Mouse (Mus musculus): Measurements from ENCODE around the gene Tecta. TPM values are rescaled to one million over a fixed set of nuclear protein-coding genes. Genes with fewer than 3 reads are reported as not detected.
A peak's percentile ranks its signal among the peaks of the same experiment; 100 is the strongest.

Tecta gene
- polyA plus RNA-seq, 1 experiment from 2014 or later = 0.42 TPM

GRCm38 (mm10) chr9:42417352-42417952, 17.7 kb upstream of the Tecta start:
- Histone ChIP-seq H3K9ac (replicated peaks) (no peak overlapping the region), H3K4me3 (replicated peaks) (no peak overlapping the region), H3K4me2 (no peak overlapping the region), H3K27me3 (replicated peaks) (no peaks in the 10 kb centered on the region), H3K4me1 (peaks cover 6% of the 10 kb centered on the region), H3K36me3 (peaks cover 31% of the 10 kb centered on the region), H3K27ac (replicated peaks) (no peak overlapping the region), H3K9me3 (replicated peaks) (no peaks in the 10 kb centered on the region)
- ATAC-seq (ENCODE audit: low FRiP score) = no peak
- 83% methylated on average over 12 of the region's 12 CpGs for WGBS

- Histone ChIP-seq H3K4me1 (peaks cover 6% of the 10 kb centered on the region), H3K9me3 (replicated peaks) (no peaks in the 10 kb centered on the region), H3K4me2 (no peak overlapping the region), H3K4me3 (replicated peaks) (no peak overlapping the region), H3K9ac (replicated peaks) (no peak overlapping the region), H3K27ac (replicated peaks) (no peak overlapping the region), H3K27me3 (replicated peaks) (no peaks in the 10 kb centered on the region), H3K36me3 (0 out of 2 replicates have a peak, but pooled peaks cover 17% of the 10 kb centered on the region)
- ATAC-seq (ENCODE audit: low FRiP score) = peak; percentile 66; the same call in 1 of the 2 replicates
- 33% methylated on average over 1 of the region's 1 CpGs for WGBS
Measured at GRCm38 (mm10) chr9:42415184-42415583, 15.5 kb upstream of the Tecta start.

- no peak for ATAC-seq (ENCODE audit: low FRiP score)
- no peaks in the 10 kb centered on the region for H3K9me3 ChIP-seq (replicated peaks)
- WGBS = 52% methylated on average over 12 of the region's 12 CpGs
- no peak overlapping the region for H3K4me3 ChIP-seq (replicated peaks)
- H3K27me3 ChIP-seq (replicated peaks) = no peaks in the 10 kb centered on the region
- H3K36me3 ChIP-seq = 0 out of 2 replicates have a peak, but pooled peaks cover 16% of the 10 kb centered on the region
- H3K27ac ChIP-seq (replicated peaks) = no peak overlapping the region
- H3K4me2 ChIP-seq = no peak overlapping the region
- no peak overlapping the region for H3K9ac ChIP-seq (replicated peaks)
- H3K4me1 ChIP-seq = peaks cover 6% of the 10 kb centered on the region
Measured at GRCm38 (mm10) chr9:42413345-42413744, 13.6 kb upstream of the Tecta start.

- Histone ChIP-seq H3K4me3 (replicated peaks) (no peak overlapping the region), H3K27me3 (replicated peaks) (no peaks in the 10 kb centered on the region), H3K4me1 (peaks cover 6% of the 10 kb centered on the region), H3K36me3 (0 out of 2 replicates have a peak, but pooled peaks cover 7% of the 10 kb centered on the region), H3K4me2 (no peak overlapping the region), H3K27ac (replicated peaks) (no peak overlapping the region), H3K9ac (replicated peaks) (no peak overlapping the region), H3K9me3 (replicated peaks) (no peaks in the 10 kb centered on the region)
- ATAC-seq (ENCODE audit: low FRiP score) = no peak
- 84% methylated on average over 6 of the region's 6 CpGs for WGBS
Measured at GRCm38 (mm10) chr9:42411296-42411695, 11.6 kb upstream of the Tecta start.

GRCm38 (mm10) chr9:42405736-42406135, 6.0 kb upstream of the Tecta start:
- ATAC-seq (ENCODE audit: low FRiP score) = no peak
- H3K4me3 ChIP-seq (replicated peaks) = no peak overlapping the region
- H3K36me3 ChIP-seq = no peaks in the 10 kb centered on the region
- WGBS = 90% methylated on average over 4 of the region's 4 CpGs
- no peaks in the 10 kb centered on the region for H3K27me3 ChIP-seq (replicated peaks)
- H3K9ac ChIP-seq (replicated peaks) = no peak overlapping the region
- no peak overlapping the region for H3K4me2 ChIP-seq
- H3K4me1 ChIP-seq = no peaks in the 10 kb centered on the region
- H3K27ac ChIP-seq (replicated peaks) = no peak overlapping the region
- H3K9me3 ChIP-seq (replicated peaks) = no peaks in the 10 kb centered on the region

- H3K4me3 ChIP-seq (replicated peaks) = no peak overlapping the region
- H3K36me3 ChIP-seq = no peaks in the 10 kb centered on the region
- no peak for ATAC-seq (ENCODE audit: low FRiP score)
- no peak overlapping the region for H3K27ac ChIP-seq (replicated peaks)
- no peak overlapping the region for H3K9ac ChIP-seq (replicated peaks)
- H3K9me3 ChIP-seq (replicated peaks) = no peaks in the 10 kb centered on the region
- no peak overlapping the region for H3K4me2 ChIP-seq
- no peaks in the 10 kb centered on the region for H3K27me3 ChIP-seq (replicated peaks)
- 51% methylated on average over 6 of the region's 6 CpGs for WGBS
- H3K4me1 ChIP-seq = 0 out of 2 replicates have a peak, but pooled peaks cover 8% of the 10 kb centered on the region
Measured at GRCm38 (mm10) chr9:42401486-42401885, 1.8 kb upstream of the Tecta start.

- Histone ChIP-seq H3K27me3 (replicated peaks) (no peaks in the 10 kb centered on the region), H3K4me2 (no peak overlapping the region), H3K36me3 (no peaks in the 10 kb centered on the region), H3K9ac (replicated peaks) (no peak overlapping the region), H3K4me3 (replicated peaks) (no peak overlapping the region), H3K4me1 (peaks cover 16% of the 10 kb centered on the region), H3K27ac (replicated peaks) (no peak overlapping the region), H3K9me3 (replicated peaks) (no peaks in the 10 kb centered on the region)
- no peak for ATAC-seq (ENCODE audit: low FRiP score)
- 92% methylated on average over 2 of the region's 2 CpGs for WGBS
Measured at GRCm38 (mm10) chr9:42396141-42396540, 3.6 kb downstream of the Tecta start.

GRCm38 (mm10) chr9:42394903-42395302, 4.8 kb downstream of the Tecta start:
- Histone ChIP-seq H3K27me3 (replicated peaks) (no peaks in the 10 kb centered on the region), H3K9me3 (replicated peaks) (no peaks in the 10 kb centered on the region), H3K27ac (replicated peaks) (no peak overlapping the region), H3K4me1 (peaks cover 26% of the 10 kb centered on the region), H3K9ac (replicated peaks) (no peak overlapping the region), H3K4me3 (replicated peaks) (no peak overlapping the region), H3K4me2 (no peak overlapping the region), H3K36me3 (no peaks in the 10 kb centered on the region)
- WGBS = 62% methylated on average over 6 of the region's 6 CpGs
- ATAC-seq (ENCODE audit: low FRiP score) = no peak

- Histone ChIP-seq H3K27me3 (replicated peaks) (no peaks in the 10 kb centered on the region), H3K4me3 (replicated peaks) (no peak overlapping the region), H3K27ac (replicated peaks) (no peak overlapping the region), H3K9ac (replicated peaks) (no peak overlapping the region), H3K4me2 (no peak overlapping the region), H3K4me1 (peaks cover 25% of the 10 kb centered on the region), H3K36me3 (no peaks in the 10 kb centered on the region), H3K9me3 (replicated peaks) (no peaks in the 10 kb centered on the region)
- WGBS = 66% methylated on average over 8 of the region's 8 CpGs
- ATAC-seq (ENCODE audit: low FRiP score) = no peak
Measured at GRCm38 (mm10) chr9:42394321-42394720, 5.4 kb downstream of the Tecta start.

- Histone ChIP-seq H3K27me3 (replicated peaks) (no peaks in the 10 kb centered on the region), H3K4me1 (peaks cover 18% of the 10 kb centered on the region), H3K4me3 (replicated peaks) (no peak overlapping the region), H3K27ac (replicated peaks) (no peak overlapping the region), H3K9ac (replicated peaks) (no peak overlapping the region), H3K36me3 (no peaks in the 10 kb centered on the region), H3K9me3 (replicated peaks) (no peaks in the 10 kb centered on the region), H3K4me2 (no peak overlapping the region)
- WGBS = 68% methylated on average over 6 of the region's 6 CpGs
- ATAC-seq (ENCODE audit: low FRiP score) = no peak
Measured at GRCm38 (mm10) chr9:42392927-42393326, 6.8 kb downstream of the Tecta start.

GRCm38 (mm10) chr9:42388490-42388889, 11.2 kb downstream of the Tecta start:
- ATAC-seq (ENCODE audit: low FRiP score) = no peak

GRCm38 (mm10) chr9:42387038-42387437, 12.7 kb downstream of the Tecta start:
- Histone ChIP-seq H3K27ac (replicated peaks) (no peak overlapping the region), H3K9me3 (replicated peaks) (no peaks in the 10 kb centered on the region), H3K4me2 (no peak overlapping the region), H3K4me1 (peaks cover 37% of the 10 kb centered on the region), H3K4me3 (replicated peaks) (no peak overlapping the region), H3K27me3 (replicated peaks) (0 out of 2 replicates have a peak, but pooled peaks cover 4% of the 10 kb centered on the region), H3K9ac (replicated peaks) (no peak overlapping the region), H3K36me3 (no peaks in the 10 kb centered on the region)
- WGBS = 70% methylated on average over 8 of the region's 8 CpGs
- ATAC-seq (ENCODE audit: low FRiP score) = no peak

More at GRCm38 (mm10) chr9:42388490-42388889, 11.2 kb downstream of the Tecta start:
- 60% methylated on average over 4 of the region's 4 CpGs for WGBS
- no peak overlapping the region for H3K4me3 ChIP-seq (replicated peaks)
- no peaks in the 10 kb centered on the region for H3K36me3 ChIP-seq
- H3K9ac ChIP-seq (replicated peaks) = no peak overlapping the region
- peaks cover 28% of the 10 kb centered on the region for H3K4me1 ChIP-seq
- H3K4me2 ChIP-seq = no peak overlapping the region
- H3K9me3 ChIP-seq (replicated peaks) = no peaks in the 10 kb centered on the region
- no peak overlapping the region for H3K27ac ChIP-seq (replicated peaks)
- H3K27me3 ChIP-seq (replicated peaks) = 0 out of 2 replicates have a peak, but pooled peaks cover 4% of the 10 kb centered on the region

Data from neural tube, embryonic 15.5 days (tissue).